Mouse (Mus musculus): ENCODE data around the gene Prlh. TPM values are rescaled to one million over a fixed set of nuclear protein-coding genes. Genes with fewer than 3 reads are reported as not detected.
A peak's percentile ranks its signal among the peaks of the same experiment; 100 is the strongest.

The Prlh gene
- polyA plus RNA-seq, 1 experiment from 2014 or later = not detected

GRCm38 (mm10) chr1:90967583-90967982 is 14.7 kb downstream of the Prlh start:
- Histone ChIP-seq H3K27me3 (ENCODE audit: control insufficient read depth, insufficient read depth, low read length) (no peaks in the 10 kb centered on the region), H3K27ac (ENCODE audit: low read depth, low read length) (no peak overlapping the region), H3K36me3 (ENCODE audit: control insufficient read depth, insufficient read depth, low read length) (no peaks in the 10 kb centered on the region), H3K9ac (ENCODE audit: low read length) (no peak overlapping the region), H3K4me1 (ENCODE audit: control insufficient read depth, insufficient read depth, low read length) (no peaks in the 10 kb centered on the region), H3K4me2 (ENCODE audit: low read depth) (no peak overlapping the region), H3K4me3 (ENCODE audit: low read depth, low read length) (no peak overlapping the region), H3K9me3 (ENCODE audit: control insufficient read depth, low read length) (no peaks in the 10 kb centered on the region)
- DNase-seq (ENCODE audit: low spot score) = no peak
- no peak for ATAC-seq (ENCODE audit: insufficient read depth, low FRiP score, low TSS enrichment)
- 81% methylated on average over 7 of the region's 7 CpGs for WGBS

- Histone ChIP-seq H3K4me1 (ENCODE audit: control insufficient read depth, insufficient read depth, low read length) (peaks cover 4% of the 10 kb centered on the region), H3K9me3 (ENCODE audit: control insufficient read depth, low read length) (no peaks in the 10 kb centered on the region), H3K27ac (ENCODE audit: low read depth, low read length) (no peak overlapping the region), H3K4me3 (ENCODE audit: low read depth, low read length) (no peak overlapping the region), H3K4me2 (ENCODE audit: low read depth) (no peak overlapping the region), H3K27me3 (ENCODE audit: control insufficient read depth, insufficient read depth, low read length) (no peaks in the 10 kb centered on the region), H3K9ac (ENCODE audit: low read length) (no peak overlapping the region), H3K36me3 (ENCODE audit: control insufficient read depth, insufficient read depth, low read length) (no peaks in the 10 kb centered on the region)
- WGBS = 86% methylated on average over 4 of the region's 4 CpGs
- DNase-seq (ENCODE audit: low spot score) = no peak
- no peak for ATAC-seq (ENCODE audit: insufficient read depth, low FRiP score, low TSS enrichment)
Measured at GRCm38 (mm10) chr1:90968649-90969048, 15.7 kb downstream of the Prlh start.

GRCm38 (mm10) chr1:90969347-90969784 is 16.5 kb downstream of the Prlh start, which contains the start of gene Rab17:
TSS of gene Rab17 (minus strand) at chr1:90969661.
- no peak for ATAC-seq (ENCODE audit: insufficient read depth, low FRiP score, low TSS enrichment)
- no peak within 1 kb of the TSS for H3K4me3 ChIP-seq (ENCODE audit: low read depth, low read length)
- peaks cover 6% of the 10 kb centered on the region for H3K4me1 ChIP-seq (ENCODE audit: control insufficient read depth, insufficient read depth, low read length)
- H3K9ac ChIP-seq (ENCODE audit: low read length) = no peak within 1 kb of the TSS
- WGBS = 33% methylated on average over 9 of the region's 9 CpGs
- no peak for DNase-seq (ENCODE audit: low spot score)
- H3K9me3 ChIP-seq (ENCODE audit: control insufficient read depth, low read length) = no peaks in the 10 kb centered on the region
- no peak within 1 kb of the TSS for H3K4me2 ChIP-seq (ENCODE audit: low read depth)
- H3K27ac ChIP-seq (ENCODE audit: low read depth, low read length) = no peak within 1 kb of the TSS
- no peaks in the 10 kb centered on the region for H3K36me3 ChIP-seq (ENCODE audit: control insufficient read depth, insufficient read depth, low read length)
- no peaks in the 10 kb centered on the region for H3K27me3 ChIP-seq (ENCODE audit: control insufficient read depth, insufficient read depth, low read length)

GRCm38 (mm10) chr1:90969881-90970390 is 17.0 kb downstream of the Prlh start:
- Histone ChIP-seq H3K4me3 (ENCODE audit: low read depth, low read length) (no peak overlapping the region), H3K27ac (ENCODE audit: low read depth, low read length) (no peak overlapping the region), H3K36me3 (ENCODE audit: control insufficient read depth, insufficient read depth, low read length) (no peaks in the 10 kb centered on the region), H3K27me3 (ENCODE audit: control insufficient read depth, insufficient read depth, low read length) (no peaks in the 10 kb centered on the region), H3K9me3 (ENCODE audit: control insufficient read depth, low read length) (no peaks in the 10 kb centered on the region), H3K4me1 (ENCODE audit: control insufficient read depth, insufficient read depth, low read length) (peaks cover 12% of the 10 kb centered on the region), H3K9ac (ENCODE audit: low read length) (no peak overlapping the region), H3K4me2 (ENCODE audit: low read depth) (no peak overlapping the region)
- ATAC-seq (ENCODE audit: insufficient read depth, low FRiP score, low TSS enrichment) = no peak
- no peak for DNase-seq (ENCODE audit: low spot score)
- WGBS = 79% methylated on average over 10 of the region's 10 CpGs

- 31% methylated on average over 9 of the region's 9 CpGs for WGBS
- Histone ChIP-seq H3K4me3 (ENCODE audit: low read depth, low read length) (no peak overlapping the region), H3K36me3 (ENCODE audit: control insufficient read depth, insufficient read depth, low read length) (no peaks in the 10 kb centered on the region), H3K27me3 (ENCODE audit: control insufficient read depth, insufficient read depth, low read length) (no peaks in the 10 kb centered on the region), H3K4me2 (ENCODE audit: low read depth) (no peak overlapping the region), H3K9me3 (ENCODE audit: control insufficient read depth, low read length) (no peaks in the 10 kb centered on the region), H3K9ac (ENCODE audit: low read length) (no peak overlapping the region; the same call in 1 of the 2 replicates), H3K27ac (ENCODE audit: low read depth, low read length) (no peak overlapping the region), H3K4me1 (ENCODE audit: control insufficient read depth, insufficient read depth, low read length) (peaks cover 24% of the 10 kb centered on the region)
- ATAC-seq (ENCODE audit: insufficient read depth, low FRiP score, low TSS enrichment) (peak; percentile 43), DNase-seq (ENCODE audit: low spot score) (peak; percentile 91)
Measured at GRCm38 (mm10) chr1:90972911-90973573, 20.1 kb downstream of the Prlh start.

- no peak for DNase-seq (ENCODE audit: low spot score)
- ATAC-seq (ENCODE audit: insufficient read depth, low FRiP score, low TSS enrichment) = peak; percentile 33
- Histone ChIP-seq H3K36me3 (ENCODE audit: control insufficient read depth, insufficient read depth, low read length) (no peaks in the 10 kb centered on the region), H3K27me3 (ENCODE audit: control insufficient read depth, insufficient read depth, low read length) (no peaks in the 10 kb centered on the region), H3K27ac (ENCODE audit: low read depth, low read length) (no peak overlapping the region), H3K9ac (ENCODE audit: low read length) (no peak overlapping the region; the same call in 1 of the 2 replicates), H3K9me3 (ENCODE audit: control insufficient read depth, low read length) (no peaks in the 10 kb centered on the region), H3K4me2 (ENCODE audit: low read depth) (no peak overlapping the region), H3K4me1 (ENCODE audit: control insufficient read depth, insufficient read depth, low read length) (peaks cover 24% of the 10 kb centered on the region), H3K4me3 (ENCODE audit: low read depth, low read length) (no peak overlapping the region)
- 94% methylated on average over 2 of the region's 2 CpGs for WGBS
Measured at GRCm38 (mm10) chr1:90973574-90973911, 20.6 kb downstream of the Prlh start.

- Histone ChIP-seq H3K9me3 (ENCODE audit: control insufficient read depth, low read length) (no peaks in the 10 kb centered on the region), H3K4me2 (ENCODE audit: low read depth) (0 out of 2 replicates have a peak overlapping the region, but pooled peaks have one; percentile 4), H3K9ac (ENCODE audit: low read length) (no peak overlapping the region), H3K4me1 (ENCODE audit: control insufficient read depth, insufficient read depth, low read length) (peaks cover 24% of the 10 kb centered on the region), H3K27me3 (ENCODE audit: control insufficient read depth, insufficient read depth, low read length) (no peaks in the 10 kb centered on the region), H3K36me3 (ENCODE audit: control insufficient read depth, insufficient read depth, low read length) (no peaks in the 10 kb centered on the region), H3K27ac (ENCODE audit: low read depth, low read length) (peak overlapping the region; percentile 64; the same call in 1 of the 2 replicates), H3K4me3 (ENCODE audit: low read depth, low read length) (no peak overlapping the region)
- WGBS = 11% methylated on average over 12 of the region's 12 CpGs
- peak; percentile 86 for DNase-seq (ENCODE audit: low spot score)
- ATAC-seq (ENCODE audit: insufficient read depth, low FRiP score, low TSS enrichment) = peak; percentile 84
Measured at GRCm38 (mm10) chr1:90974906-90975649, 22.2 kb downstream of the Prlh start.

GRCm38 (mm10) chr1:90975960-90976359 is 23.1 kb downstream of the Prlh start:
- no peak overlapping the region for H3K4me2 ChIP-seq (ENCODE audit: low read depth)
- H3K27ac ChIP-seq (ENCODE audit: low read depth, low read length) = no peak overlapping the region
- H3K27me3 ChIP-seq (ENCODE audit: control insufficient read depth, insufficient read depth, low read length) = no peaks in the 10 kb centered on the region
- peaks cover 24% of the 10 kb centered on the region for H3K4me1 ChIP-seq (ENCODE audit: control insufficient read depth, insufficient read depth, low read length)
- DNase-seq (ENCODE audit: low spot score) (no peak), ATAC-seq (ENCODE audit: insufficient read depth, low FRiP score, low TSS enrichment) (0 out of 2 replicates have a peak, but pooled peaks have one; percentile 20)
- H3K36me3 ChIP-seq (ENCODE audit: control insufficient read depth, insufficient read depth, low read length) = no peaks in the 10 kb centered on the region
- WGBS = 76% methylated on average over 4 of the region's 4 CpGs
- no peaks in the 10 kb centered on the region for H3K9me3 ChIP-seq (ENCODE audit: control insufficient read depth, low read length)
- no peak overlapping the region for H3K4me3 ChIP-seq (ENCODE audit: low read depth, low read length)
- no peak overlapping the region for H3K9ac ChIP-seq (ENCODE audit: low read length)

Measured in neural tube, embryonic 11.5 days (tissue).